Mouse (Mus musculus) layer of hippocampus, adult 11-12 months (tissue): ENCODE measurements around the gene AL732309.1.
A peak's percentile ranks its signal among the peaks of the same experiment; 100 is the strongest.

Source experiments
- DNase-seq: peaks from one replicate; pipeline ENCODE4 v3.0.0; 2022; ENCODE audit warnings: low spot score

Gene AL732309.1

DNA sequence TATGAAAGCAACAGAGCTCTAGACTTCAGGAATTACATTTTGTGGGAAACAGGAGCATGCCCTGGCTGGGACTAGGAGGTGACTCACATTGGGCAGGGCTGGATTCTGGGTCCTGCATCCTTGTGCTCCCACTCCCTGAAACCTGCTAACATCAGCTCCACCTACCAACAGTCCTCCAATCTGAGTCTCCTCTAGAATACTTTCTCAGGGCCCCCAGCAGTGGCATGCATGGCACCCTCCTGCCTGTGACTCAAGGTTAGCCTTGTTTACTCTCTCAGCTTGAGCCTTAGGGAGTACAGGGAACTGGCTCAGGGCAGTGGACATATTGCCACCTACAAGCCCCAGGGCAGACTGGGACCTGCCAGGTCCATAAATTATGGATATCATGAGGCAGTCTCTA, 8.6 kb downstream of the AL732309.1 start:
- DNase-seq = no peak

GRCm38 (mm10) chr2:25237522-25237921, 9.1 kb downstream of the AL732309.1 start:
- no peak for DNase-seq

GRCm38 (mm10) chr2:25236614-25237013, 10.0 kb downstream of the AL732309.1 start, which contains the start of gene Rnf224:
TSS of gene Rnf224 (minus strand) at chr2:25236787.
- no peak for DNase-seq

- no peak for DNase-seq
Measured at GRCm38 (mm10) chr2:25234551-25235220, 12.0 kb downstream of the AL732309.1 start.

- DNase-seq = no peak
Measured at GRCm38 (mm10) chr2:25234050-25234449, 12.6 kb downstream of the AL732309.1 start, which contains the start of gene Slc34a3. TSS of gene Slc34a3 (minus strand) at chr2:25234364.

- no peak for DNase-seq
Measured at GRCm38 (mm10) chr2:25233421-25233820, 13.2 kb downstream of the AL732309.1 start.

DNA sequence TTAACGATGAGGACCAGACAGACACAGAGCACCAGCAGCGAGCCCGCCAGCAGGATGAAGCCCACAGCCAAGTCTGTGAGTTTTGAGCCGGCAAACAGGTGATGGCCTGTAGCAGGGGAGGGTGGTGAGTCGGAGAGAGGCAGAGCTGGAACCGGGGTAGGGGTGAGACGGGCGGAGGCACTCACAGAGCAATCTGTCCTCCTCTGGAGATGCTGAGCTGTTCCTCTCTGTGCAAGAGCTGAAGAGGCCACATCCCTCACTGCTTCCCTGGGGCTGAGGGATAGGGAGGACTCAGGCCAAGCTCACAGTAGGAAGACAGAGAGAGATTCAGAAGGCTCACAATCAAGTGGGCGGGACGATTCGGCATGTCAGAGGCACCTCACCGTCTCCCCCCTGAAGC, 15.6 kb downstream of the AL732309.1 start:
- no peak for DNase-seq

- DNase-seq = no peak
Measured at GRCm38 (mm10) chr2:25230581-25230980, 16.1 kb downstream of the AL732309.1 start.

- DNase-seq = no peak
Measured at GRCm38 (mm10) chr2:25229582-25229981, 17.1 kb downstream of the AL732309.1 start.

DNA sequence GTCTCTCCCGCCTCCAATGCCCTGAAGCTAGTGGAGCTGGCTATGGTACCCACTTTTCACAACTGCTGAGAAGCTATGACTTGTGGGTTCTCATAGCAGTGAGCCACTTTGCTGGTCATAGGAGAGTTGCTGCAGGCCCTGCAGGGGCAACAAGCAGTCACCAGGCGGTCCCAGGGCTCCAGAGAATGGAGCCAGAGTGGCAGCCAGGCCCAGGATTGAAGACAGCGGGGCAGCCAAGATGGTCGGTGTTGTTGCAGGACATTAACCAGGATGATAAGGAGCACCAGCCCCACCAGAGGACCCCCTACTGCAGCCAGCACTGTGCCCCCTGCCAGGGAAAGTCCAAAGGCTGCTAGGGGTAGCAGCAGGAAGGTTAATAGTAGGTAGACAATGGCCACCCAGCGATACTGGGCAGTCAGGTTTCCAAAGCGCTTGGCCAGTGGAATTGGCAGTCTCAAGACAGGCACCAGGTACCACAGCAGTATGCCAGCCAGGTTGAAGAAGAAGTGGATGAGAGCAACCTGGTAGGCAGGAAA, 17.6 kb downstream of the AL732309.1 start:
- DNase-seq = no peak

DNA sequence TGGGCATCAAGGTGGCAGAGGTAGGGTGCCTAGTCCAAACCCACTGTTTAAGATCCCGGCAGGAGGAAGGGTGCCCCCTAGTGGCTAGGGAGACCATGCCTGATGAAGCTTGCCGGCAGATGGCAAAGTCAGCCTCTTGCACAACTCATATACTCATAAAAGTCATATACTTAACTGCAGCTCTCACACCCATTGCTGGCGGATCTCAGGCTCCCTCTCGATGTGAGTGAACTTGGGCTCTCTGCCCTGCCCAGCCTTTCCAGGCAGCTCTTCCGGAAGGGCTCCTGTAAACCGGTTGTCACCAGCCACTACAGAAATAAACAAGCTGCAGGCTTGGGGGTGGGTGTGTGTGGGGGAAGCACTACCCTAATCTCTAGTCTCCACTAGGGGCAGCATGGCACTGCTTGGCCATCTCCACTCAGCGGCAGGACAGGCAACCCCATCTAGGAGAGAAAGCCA, 18.2 kb downstream of the AL732309.1 start:
- DNase-seq = peak; percentile 91

GRCm38 (mm10) chr2:25227406-25227805, 19.3 kb downstream of the AL732309.1 start:
- no peak for DNase-seq

- peak; percentile 71 for DNase-seq
Measured at GRCm38 (mm10) chr2:25226864-25227263, 19.8 kb downstream of the AL732309.1 start.

DNA sequence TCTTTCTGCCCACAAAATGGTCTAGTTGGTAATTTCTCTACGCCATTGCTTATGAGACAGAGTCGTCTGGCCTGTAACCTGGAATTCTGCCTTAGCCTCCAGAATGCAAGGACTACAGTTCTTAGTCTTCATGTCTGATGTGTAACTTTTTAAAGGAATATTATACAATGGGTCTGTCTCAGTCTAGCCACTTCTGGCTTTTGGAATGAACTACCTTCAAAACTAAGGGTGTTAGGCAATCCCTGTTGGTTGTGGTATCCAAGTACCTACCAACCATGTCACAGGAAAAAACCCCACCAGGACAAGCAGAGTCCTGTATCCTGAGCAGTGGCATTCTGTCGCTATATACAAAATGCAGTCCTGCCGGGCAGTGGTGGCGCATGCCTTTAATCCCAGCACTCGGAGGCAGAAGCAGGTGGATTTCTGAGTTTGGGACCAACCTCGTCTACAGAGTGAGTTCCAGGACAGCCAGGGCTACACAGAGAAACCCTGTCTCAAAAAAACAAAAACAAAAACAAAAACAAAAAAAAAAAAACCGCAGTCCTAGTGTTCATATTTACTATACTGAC, 20.8 kb downstream of the AL732309.1 start:
- DNase-seq = no peak

- DNase-seq = peak; percentile 99
Measured at GRCm38 (mm10) chr2:25224766-25225752, 21.6 kb downstream of the AL732309.1 start.

- DNase-seq = no peak
Measured at GRCm38 (mm10) chr2:25224492-25224765, 22.2 kb downstream of the AL732309.1 start, which contains the start of gene Tubb4b. TSS of gene Tubb4b (minus strand) at chr2:25224702.

DNA sequence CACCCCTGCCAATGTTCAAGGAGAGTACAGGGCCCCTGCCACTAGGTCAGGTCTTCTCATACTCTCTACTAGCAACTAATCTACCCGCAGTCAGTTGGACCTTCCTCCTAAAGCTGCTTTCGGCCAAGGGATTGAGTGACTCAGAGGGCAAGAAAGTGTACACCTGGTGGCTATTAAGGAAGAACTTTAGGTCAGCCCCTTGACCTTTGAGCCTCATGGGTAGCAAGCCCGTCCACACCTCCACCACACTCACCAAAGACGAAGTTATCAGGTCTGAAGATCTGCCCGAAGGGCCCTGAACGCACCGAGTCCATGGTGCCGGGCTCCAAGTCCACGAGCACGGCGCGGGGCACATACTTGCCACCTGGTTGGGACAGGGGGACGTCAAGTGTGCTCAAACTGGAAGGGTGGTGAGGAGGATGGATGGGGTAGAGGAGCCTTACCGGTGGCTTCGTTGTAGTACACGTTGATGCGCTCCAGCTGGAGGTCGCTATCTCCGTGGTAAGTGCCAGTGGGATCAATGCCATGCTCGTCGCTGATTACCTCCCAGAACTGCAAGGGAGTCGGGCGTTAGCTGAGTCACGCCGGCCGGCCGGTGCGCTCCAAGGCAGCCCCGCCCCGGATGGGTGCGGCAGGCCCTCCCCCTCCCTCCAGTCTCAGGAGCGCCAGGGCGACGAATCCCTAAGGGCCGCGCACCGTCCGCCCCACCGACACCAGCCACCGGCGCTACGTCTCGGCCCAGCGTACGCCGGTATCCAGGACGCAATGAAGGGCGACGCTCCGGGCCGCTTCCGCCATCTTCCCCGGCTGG, 22.8 kb downstream of the AL732309.1 start:
- peak; percentile 76 for DNase-seq

DNA sequence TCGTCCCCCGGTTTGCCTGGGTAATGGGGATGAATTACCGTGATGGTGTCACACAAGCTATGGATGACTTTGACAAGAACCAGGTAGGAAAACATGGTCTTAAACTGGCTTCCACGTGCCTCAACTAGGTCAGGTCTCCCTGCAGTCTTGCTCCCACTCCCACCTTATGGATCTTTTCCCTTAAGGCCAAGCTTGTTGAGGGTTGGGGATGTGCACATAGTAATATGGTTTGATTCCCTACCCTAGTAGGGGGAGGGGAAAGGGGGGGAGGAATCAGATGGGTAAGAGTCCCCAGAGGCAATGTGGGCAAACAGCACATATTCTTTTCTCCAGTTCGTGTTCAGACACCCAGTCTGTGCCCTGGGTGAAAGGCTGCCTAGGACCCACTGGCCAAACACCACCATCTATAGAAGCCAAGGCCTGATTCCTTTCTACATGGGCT, 25.3 kb downstream of the AL732309.1 start:
- DNase-seq = no peak

GRCm38 (mm10) chr2:25218445-25218844, 28.2 kb downstream of the AL732309.1 start, which contains the start of gene Fam166a:
TSS of gene Fam166a (plus strand) at chr2:25218745.
- no peak for DNase-seq

DNA sequence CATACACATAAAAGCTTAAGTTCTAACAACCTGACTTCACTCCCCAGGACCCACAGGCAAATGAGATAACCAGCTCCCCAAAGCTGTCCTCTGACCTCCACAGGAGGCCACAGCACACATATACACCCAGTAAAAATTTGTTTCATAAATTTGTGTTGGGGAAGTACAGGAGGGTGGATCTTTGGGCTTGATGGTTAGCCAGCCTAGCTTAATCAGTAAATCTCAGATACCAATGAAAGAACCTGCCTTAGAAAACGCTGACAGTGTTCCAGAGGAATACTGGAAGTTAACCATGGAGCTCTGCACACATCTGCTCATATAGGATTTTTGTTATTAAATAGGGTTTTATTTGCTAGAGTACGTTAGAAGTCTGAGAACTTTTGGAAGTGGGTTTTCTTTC, 29.0 kb downstream of the AL732309.1 start:
- no peak for DNase-seq

DNA sequence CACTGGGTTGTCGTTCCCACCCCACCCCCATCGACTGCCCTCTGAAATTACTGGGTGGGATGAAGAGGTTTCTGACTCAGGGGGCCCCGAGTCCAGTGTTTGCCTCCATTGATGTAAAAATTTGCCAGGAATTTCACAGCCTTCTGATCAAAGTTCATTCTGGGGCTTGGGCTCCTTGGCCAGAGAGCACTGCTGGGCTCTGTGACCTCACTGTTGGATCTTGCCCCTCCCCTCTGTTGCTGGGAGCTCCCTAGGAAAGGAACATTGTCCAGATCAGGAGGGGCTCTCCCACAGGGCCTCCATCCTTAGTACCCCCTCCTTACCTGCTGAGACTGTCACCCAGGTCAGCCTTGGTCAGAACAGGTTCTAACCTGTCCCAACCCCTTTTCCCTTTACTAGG, 32.2 kb downstream of the AL732309.1 start, which contains the start of gene Stpg3:
Gene Stpg3 (minus strand): TSS at position 194 of the 400 bp plus-strand sequence.
- no peak for DNase-seq
